Mouse (Mus musculus): ENCODE results near the gene Lrrc59. TPM values are rescaled to one million over a fixed set of nuclear protein-coding genes. Genes with fewer than 3 reads are reported as not detected.
A peak's percentile ranks its signal among the peaks of the same experiment; 100 is the strongest.

Lrrc59 gene
- 10 to 100 TPM; 34.7 to 37.3 TPM for total RNA-seq (2021)
- long read RNA-seq, experiment 1, transcript Lrrc59-201 (7 exons, 2,837 nt), result major isoform, 108 of 117 reads
- long read RNA-seq, experiment 1, partial matches to known transcripts, result 2 of 117 reads
- long read RNA-seq, experiment 1, other reads (novel, unspliced or antisense), result 7 of 117 reads
- long read RNA-seq, experiment 2, transcript Lrrc59-201 (7 exons, 2,837 nt), result major isoform, 101 of 105 reads
- long read RNA-seq, experiment 2, partial matches to known transcripts, result 1 of 105 reads
- long read RNA-seq, experiment 2, other reads (novel, unspliced or antisense), result 3 of 105 reads

- DNase-seq, result peak; percentile 97 to 99
- intact Hi-C loops (cut with DNase I), result no loop called here
These were observed at the start of gene Lrrc59 for GRCm38 (mm10) chr11:94629199-94629883. Gene Lrrc59, plus strand, starts transcription at chr11:94629767.

DNA sequence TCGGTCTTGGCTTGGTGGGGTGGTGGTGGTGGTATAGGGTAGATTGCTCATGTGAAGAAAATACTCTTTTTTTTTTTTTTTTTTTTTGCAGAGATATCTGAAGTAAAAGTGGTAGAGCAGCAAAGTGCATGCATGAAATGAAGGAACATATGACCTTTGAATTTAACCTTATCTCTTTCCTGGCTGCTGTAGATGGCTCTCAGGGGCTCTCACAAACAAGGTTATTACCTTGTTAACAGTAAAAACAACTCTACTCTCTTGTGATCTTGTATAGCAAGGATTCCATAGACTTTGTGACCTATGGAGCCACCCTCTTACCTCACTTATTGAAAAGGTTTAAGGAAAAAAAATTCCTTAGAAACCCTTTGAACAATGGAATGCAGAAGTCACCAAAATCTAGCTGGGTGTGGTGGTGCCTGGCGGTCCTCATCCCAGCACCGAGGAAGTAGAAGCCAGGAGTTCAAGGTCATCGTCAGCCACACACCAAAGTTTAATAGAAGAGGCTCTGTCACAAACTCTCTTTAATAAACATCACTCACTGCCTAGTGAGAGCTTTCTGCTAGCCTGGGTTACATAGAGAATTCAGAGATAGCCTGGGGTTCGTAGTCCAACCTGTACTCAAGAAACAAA, 49.3 kb upstream of the Lrrc59 start:
- intact Hi-C loops (cut with DNase I), result no loop called here
- no peak for DNase-seq

GRCm38 (mm10) chr11:94585091-94585490, 44.5 kb upstream of the Lrrc59 start:
- DNase-seq, result no peak
- intact Hi-C loops (cut with DNase I), result no loop called here

GRCm38 (mm10) chr11:94587511-94587910, 42.1 kb upstream of the Lrrc59 start:
- intact Hi-C loops (cut with DNase I), result no loop called here
- DNase-seq, result no peak

GRCm38 (mm10) chr11:94596311-94596852, 33.2 kb upstream of the Lrrc59 start:
- intact Hi-C loops (cut with DNase I), result no loop called here
- peak in 1 of 2 experiments; percentile 40 for DNase-seq

GRCm38 (mm10) chr11:94597319-94597718, 32.2 kb upstream of the Lrrc59 start:
- peak; percentile 42 to 64 for DNase-seq
- intact Hi-C loops (cut with DNase I), result no loop called here

DNA sequence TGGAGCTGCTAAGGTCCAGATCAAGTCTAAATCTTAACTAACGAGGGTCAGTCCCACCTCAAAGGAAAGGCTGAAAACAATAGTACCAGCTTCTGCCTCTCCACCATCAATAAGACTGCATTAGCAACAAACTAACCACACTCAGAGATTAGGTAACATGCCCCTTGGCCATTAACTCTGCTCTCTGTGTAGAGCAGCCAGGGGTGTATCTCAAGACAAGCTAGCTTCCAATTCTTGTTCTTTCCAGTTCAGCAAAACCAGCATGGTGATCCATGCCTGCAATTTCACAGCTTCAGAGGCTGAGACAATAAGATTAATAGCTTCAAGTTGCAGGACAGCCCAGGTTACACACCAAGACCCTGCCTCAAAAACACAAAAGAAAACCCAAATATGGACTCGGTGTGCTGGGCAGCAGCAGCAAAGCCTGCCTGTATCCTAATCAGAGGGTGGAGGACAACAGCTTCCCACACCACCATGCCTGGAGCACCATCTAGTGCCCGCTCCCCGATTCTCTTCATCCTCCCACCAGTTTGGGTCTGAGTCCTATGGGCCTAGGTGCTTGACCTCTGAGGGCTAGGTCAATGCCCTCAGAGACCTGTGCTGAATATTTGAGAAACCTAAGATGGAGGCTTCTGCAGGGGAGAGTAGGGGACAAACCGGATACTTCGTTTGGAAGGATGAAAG, 31.0 kb upstream of the Lrrc59 start:
- peak in 1 of 2 experiments; percentile 6 for DNase-seq
- intact Hi-C loops (cut with DNase I), result no loop called here

DNA sequence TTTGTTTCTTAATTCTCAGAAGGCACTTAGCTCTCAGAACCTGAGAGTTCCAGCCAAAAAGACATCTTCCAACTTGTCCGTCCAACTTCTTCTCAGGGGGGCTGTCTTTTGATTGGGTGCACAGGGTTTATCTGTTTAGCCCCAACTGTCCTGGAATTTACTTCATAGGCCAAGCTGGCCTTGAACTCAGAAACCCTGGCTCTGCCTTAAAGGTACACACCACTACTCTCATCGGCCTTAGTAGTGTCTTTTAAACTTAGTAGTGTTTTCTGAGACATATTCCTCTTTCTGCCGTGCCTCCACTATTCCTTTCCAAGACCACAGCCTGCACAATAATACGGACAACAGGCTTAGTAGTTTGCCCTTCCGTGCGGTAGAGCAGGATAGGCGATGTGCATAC, 29.1 kb upstream of the Lrrc59 start:
- no peak for DNase-seq
- intact Hi-C loops (cut with DNase I), result loop anchor here (5.0 kb wide), 1 partner anchor 48 kb away; no protein-coding TSS in a partner anchor

GRCm38 (mm10) chr11:94601321-94602281, 28.0 kb upstream of the Lrrc59 start, which contains the start of gene Acsf2:
Gene Acsf2, minus strand, starts transcription at chr11:94601871.
- intact Hi-C loops (cut with DNase I), result loop anchor here (5.0 kb wide), 1 partner anchor 49 kb away; no protein-coding TSS in a partner anchor
- DNase-seq, result peak; percentile 88 to 89

- intact Hi-C loops (cut with DNase I), result loop anchor here (5.0 kb wide), 1 partner anchor 50 kb away; no protein-coding TSS in a partner anchor
- DNase-seq, result no peak
These were observed 27.1 kb upstream of the Lrrc59 start for GRCm38 (mm10) chr11:94602356-94602955.

GRCm38 (mm10) chr11:94610744-94611740, 18.5 kb upstream of the Lrrc59 start:
- no peak for DNase-seq
- intact Hi-C loops (cut with DNase I), result no loop called here

DNA sequence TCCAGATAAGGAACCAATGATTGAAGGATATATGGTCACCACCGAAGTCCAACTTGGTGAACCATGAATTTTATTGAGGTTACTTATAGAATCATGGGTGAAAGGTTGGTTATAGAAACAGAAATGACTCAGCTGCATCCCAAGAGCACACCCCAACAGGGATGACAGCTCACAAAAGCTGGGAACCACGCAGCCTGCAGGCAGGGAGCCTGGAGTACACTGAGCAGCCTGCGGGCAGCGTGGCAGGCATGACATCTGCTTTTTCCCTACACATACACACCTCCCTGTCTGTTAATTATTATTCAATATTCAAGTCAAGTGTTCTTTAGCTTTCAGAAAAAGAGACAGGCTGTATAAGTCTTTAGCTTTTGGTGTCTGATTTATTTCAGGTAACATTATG, 15.0 kb upstream of the Lrrc59 start:
- no peak for DNase-seq
- intact Hi-C loops (cut with DNase I), result no loop called here

DNA sequence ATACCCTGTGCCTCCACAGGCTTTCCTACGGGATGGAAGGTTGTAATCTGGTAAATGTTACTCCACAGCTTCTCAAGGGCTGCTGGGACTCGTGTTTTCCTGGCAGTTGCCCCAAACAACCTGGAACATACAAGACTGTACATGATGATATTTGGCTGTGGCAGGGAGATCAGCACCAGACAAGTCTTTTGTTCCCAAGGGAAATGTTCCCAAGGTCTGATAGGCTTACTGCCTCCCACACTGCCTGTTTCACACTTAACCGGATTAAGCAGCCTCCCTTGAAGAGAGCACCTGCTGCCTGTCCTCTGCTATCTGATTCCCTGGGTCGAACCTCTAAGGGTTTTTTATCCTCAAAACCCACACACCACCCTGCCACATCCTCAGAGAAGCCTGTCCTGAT, 14.1 kb upstream of the Lrrc59 start:
- no peak for DNase-seq
- intact Hi-C loops (cut with DNase I), result no loop called here

DNA sequence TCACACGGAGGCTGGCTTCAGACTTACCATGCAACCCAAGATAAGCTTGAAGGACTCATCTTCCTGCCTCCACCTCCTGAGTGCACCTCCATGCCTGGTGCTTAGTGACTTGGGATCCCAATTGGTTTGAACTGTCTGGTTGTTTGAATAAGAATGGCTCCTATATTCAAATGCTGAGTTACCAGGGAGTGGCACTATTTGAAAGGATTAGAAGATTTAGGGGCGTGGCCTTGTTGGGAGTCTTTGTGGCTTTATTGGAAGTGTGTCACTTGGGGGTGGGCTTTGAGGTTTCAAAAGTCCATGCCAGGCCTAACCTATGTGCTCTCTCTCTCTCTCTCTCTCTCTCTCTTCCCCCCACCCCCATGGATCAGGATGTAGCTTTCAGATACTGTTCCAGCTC, 11.9 kb upstream of the Lrrc59 start:
- intact Hi-C loops (cut with DNase I), result no loop called here
- no peak for DNase-seq

GRCm38 (mm10) chr11:94620766-94621457, 8.7 kb upstream of the Lrrc59 start:
- intact Hi-C loops (cut with DNase I), result no loop called here
- no peak for DNase-seq

- intact Hi-C loops (cut with DNase I), result no loop called here
- no peak for DNase-seq
These were observed 8.1 kb upstream of the Lrrc59 start for GRCm38 (mm10) chr11:94621458-94621852.

DNA sequence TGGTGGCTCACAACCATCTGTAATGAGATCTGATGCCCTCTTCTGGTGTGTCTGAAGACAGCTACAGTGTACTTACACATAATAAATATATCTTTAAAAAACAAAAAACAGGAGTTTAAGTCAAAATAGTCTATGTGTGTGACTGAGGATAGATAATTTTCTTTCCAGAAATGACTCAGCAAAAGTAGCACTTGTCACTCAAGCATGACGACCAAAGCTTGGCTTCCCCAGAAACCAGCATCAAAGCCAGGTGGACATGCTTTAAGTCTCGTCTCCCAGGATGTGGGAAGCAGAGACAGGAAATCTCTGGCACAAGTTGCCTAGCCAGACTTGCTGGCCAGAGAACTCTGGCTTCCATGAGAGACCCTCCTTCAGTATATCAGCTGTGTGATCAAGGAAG, 7.4 kb upstream of the Lrrc59 start:
- no peak for DNase-seq
- intact Hi-C loops (cut with DNase I), result no loop called here

Measured in heart, postnatal 14 days (tissue).